Mouse (Mus musculus): ENCODE results near the gene Babam2. TPM values are rescaled to one million over a fixed set of nuclear protein-coding genes. Genes with fewer than 3 reads are reported as not detected.
A peak's percentile ranks its signal among the peaks of the same experiment; 100 is the strongest.

Gene Babam2
- total RNA-seq, 4 experiments from 2014 or later, result 31.2 to 35.8 (median 35.0) TPM

DNA sequence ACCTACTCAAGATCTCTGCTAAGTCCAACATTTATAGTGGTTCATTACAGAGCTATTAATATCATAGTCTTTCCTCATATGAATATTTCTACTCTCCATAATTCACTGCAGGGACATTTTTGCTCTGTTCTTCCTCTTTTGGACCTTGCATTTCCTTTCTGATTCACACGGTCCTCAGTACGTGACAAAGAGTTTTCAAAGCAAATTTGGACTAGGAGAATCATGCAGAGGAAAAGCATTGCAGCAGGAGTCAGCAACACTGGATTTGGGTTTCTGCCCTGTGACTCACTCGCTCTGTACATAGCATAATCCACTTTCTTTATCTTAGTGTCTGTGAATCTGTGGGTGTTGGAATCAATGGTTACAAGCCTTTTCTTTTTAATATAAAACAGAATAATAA lies 184.8 kb downstream of the Babam2 start:
- DNase-seq (ENCODE audit: low spot score), result peak; percentile 35

DNA sequence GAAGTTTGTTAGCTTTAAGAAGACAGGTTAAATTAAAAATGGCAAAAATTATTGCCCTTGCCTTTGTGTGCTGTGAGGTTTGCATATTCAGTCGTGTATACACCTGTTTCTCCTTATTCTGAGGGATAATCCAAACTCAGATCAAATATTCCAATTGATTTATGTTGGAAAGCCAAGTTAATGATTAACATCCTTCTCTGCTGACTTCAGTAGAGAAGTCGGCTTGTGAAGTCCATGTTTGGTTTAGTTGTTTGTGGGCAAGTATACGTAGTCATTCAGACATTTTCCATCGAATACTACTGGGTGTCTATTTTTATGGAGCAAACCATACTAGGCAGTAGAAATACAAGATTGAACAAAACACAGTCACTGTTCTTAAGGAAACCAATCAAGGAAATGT lies 187.5 kb downstream of the Babam2 start:
- no peak for DNase-seq (ENCODE audit: low spot score)

DNA sequence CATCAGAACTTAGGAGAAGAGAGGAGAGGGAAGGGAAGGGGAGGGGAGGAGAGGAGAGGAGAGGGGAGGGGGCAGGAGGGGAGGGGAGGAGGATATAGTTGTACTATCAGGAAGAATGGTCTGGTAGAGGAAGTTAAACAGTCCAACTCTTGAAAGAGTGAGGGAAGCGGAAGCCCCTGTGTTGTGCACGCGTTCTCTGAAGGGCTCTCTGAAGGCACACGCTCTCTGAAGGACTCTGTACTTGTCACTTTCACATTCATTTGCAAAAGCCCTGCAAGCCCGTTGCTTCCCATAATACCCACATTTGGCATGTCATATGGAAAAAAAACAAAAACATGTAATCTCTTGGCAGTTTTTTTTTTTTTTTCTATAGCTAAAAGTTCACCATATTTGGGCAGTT lies 190.1 kb downstream of the Babam2 start:
- DNase-seq (ENCODE audit: low spot score), result no peak

DNA sequence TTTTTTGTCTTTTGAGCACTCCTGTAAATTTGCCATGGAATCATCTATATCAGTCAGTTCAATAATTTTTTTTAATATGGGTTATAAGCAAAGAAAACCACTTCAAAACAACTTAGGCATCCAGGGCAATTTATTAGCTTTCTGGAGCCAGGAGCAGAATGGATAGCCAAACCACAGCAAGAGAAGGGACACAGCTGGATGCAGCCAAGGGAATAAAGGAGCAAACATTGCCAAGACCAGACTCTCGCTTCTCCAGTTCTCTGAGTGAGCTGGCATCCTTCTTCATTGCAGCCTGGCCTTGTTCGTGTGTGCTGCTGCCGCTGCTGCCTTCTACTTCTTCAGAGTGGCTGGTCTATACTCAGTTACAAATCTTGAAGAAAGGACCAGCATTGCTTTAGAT lies 190.9 kb downstream of the Babam2 start:
- DNase-seq (ENCODE audit: low spot score), result no peak

DNA sequence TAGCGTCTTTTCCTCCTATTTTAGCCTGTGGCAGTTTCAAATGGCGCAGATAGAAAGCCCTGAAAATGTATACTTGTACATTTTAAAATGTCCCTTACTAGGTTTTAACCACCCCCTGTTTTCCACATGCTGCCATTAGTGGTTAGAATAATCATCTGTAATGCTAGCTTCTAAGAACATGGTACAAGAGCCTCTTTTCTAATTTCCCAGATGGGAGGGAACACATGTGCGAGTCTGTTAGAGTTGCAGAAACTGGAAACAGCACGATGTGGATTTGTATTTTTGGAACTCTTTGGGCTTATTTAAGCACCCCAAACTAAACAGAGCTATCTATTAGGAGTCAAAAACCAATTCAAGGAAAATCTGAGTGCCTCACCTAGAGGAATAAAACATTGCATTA lies 195.1 kb downstream of the Babam2 start:
- no peak for DNase-seq (ENCODE audit: low spot score)

DNA sequence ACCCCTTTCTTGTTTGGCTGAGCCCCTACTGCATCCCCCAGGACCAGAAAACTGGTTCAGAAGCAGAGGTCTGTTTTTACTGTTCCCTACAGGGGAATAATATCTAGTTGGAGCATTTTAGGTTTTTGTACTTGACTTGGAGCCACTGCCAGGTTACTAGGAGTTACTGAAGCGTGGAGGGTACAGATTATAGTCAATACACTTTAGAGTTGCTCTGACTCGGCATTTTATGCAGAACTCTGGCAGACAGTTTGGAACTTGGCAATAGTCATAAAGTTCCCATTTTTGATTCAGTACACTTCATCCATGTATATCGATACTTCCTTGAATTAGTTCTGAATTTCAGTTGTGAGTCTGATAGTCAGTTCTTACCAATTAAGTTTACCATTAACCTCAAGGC lies 202.4 kb downstream of the Babam2 start:
- no peak for DNase-seq (ENCODE audit: low spot score)

DNA sequence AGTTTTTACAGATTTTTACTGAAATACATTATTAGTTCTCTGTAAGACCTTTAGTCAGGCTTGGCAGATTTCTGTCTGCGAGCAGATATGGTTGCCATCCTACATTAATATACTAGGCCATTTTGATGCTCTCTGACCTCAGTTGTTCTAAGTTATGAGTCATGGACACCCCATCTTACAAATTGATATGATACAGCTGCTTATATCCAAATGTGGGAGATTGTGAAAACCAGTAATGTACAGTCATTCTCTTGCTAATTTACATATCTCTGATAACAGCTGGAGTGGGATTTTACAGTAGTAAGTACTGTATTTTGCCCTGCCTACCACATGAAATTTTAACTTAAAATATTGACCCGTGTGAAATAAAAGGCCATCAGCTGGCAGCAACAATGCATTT lies 204.7 kb downstream of the Babam2 start:
- no peak for DNase-seq (ENCODE audit: low spot score)

DNA sequence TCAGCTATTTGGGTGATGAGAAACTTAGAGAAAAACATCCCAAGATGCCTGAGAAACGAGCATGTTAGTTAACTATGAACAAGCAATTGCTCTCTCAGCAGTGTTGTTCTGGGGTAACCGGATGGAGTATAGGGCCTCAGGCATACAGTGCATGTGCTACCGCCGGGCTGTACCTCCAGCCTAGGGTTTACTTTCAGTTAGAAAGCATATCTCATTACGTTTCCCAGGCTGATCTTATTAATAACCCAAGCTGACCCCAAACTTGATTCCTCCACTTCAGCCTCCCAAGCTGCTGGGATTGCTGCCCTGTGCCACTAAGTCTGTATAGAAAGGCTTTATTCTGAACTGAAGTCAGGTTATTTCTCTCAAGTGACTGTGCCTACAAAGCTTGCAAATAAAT lies 205.4 kb downstream of the Babam2 start:
- no peak for DNase-seq (ENCODE audit: low spot score)

DNA sequence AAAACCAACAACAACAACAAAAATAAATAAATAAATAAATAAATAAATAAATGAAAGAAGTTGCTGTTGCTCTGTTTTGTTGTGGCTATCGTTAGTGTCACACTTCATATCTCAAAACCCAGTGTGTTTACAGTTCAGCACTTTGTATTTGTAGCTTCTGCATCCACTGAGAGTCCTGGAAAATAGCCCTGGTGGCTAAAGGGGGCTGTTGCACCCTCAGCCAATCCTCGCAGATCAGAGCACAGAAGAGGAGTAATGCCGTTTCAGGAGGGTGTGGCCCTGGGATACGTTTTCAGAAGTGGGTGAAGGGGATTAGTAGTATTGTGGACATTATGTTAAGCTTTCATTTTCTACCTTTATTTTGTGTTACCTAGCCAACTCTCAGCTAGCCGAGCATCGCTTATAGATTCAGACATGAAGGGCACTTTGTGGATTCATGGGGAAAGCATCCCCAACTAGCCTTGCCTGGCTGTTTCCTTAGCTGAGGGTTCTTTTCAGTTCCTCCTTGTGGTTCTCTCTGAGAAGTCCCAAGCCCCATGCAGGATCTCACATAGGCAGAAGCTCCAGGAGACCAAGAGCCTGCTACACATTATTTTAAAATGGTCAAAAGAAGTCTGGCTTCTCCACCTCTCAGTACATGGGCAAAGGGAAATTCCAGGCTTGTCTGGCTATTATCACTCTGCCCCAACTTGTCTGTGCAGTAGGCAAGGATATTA lies 207.6 kb downstream of the Babam2 start:
- DNase-seq (ENCODE audit: low spot score), result no peak

DNA sequence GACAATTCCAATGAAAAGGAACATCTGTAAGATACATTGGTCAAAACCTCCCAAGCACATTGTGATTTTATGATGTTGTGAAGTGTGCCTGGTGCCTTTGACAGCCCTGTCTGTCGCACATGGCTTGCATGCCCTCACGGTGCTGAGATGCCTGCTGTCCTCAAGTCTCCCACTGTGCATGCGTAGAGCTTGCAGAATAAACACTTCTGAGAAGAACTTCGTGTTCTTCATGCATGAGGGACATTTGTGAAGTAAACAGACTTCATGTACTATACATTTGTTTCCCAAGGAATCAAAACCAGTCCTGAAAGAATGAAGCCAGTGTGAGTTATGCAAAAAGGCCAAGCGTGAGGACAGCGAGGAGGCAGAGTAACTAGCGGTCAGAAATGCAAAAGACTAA lies 208.3 kb downstream of the Babam2 start:
- no peak for DNase-seq (ENCODE audit: low spot score)

DNA sequence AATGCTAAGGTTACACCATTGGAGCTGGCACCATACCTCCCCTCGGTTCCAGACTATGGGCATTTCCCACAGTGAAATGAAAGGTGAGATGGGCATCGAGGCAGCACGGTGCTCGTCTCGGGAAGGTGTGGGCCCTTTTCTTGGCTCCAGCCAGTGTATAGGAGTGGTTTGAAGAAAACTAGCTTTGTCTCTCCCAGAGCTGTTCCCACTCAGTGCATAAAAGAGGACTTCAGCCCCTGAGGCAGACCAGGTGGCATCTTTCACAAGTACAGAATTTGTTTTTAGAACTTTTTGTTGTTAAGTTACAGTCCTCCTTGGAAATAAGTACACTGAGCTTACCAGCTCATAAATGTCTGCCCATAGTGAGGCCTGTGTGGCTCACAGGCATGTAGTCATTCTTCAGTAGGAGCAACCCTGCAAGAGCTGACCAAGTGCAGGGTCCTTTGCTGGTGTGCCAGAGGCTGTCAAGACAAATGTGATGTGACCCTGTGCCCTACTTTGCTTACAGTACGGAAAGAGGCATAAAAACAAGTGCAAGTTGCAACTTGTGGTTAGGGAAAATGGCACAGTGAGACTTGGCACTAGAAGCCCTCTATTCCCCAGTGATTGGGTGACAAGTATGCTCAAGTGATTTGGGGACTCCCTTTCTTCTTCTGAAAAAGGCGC lies 208.9 kb downstream of the Babam2 start:
- no peak for DNase-seq (ENCODE audit: low spot score)

DNA sequence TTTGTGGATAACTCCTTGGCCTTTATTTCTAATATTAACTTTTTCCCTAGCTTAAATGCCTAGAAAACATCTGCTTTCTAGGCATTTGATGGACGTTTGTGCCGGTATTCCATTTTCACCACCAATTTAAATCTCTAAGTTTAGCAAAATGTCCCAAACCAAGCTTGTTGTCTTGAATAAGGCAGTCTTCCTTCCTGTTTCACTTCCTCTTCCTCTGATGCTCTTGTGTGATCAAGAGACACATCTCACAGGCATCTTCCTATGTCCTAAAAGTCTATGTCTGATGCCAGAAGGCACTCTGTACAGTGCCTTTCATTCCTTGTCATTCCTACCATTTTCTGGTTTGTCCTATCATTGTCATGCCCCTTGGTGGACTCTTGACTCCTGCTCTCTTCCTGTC lies 210.5 kb downstream of the Babam2 start:
- DNase-seq (ENCODE audit: low spot score), result no peak

DNA sequence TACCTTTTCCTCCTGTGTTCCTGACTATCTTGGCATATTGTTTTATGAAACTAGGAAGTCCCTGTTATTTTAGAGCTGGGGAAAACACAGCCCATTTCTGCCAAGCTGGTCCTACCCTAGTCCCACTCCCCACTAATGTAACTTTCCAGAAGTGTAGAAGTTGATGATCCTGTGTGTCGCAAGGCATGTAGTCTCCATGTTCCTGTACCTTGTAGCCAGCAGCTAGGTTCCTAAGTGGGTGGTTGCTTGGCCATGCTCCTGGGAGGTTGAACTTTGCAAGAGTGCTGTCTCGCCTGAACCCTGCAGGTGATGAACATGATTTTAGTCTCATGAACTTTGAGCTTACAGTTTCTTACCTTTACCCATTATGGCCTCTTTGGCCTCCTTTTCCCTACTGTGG lies 211.3 kb downstream of the Babam2 start:
- DNase-seq (ENCODE audit: low spot score), result no peak

DNA sequence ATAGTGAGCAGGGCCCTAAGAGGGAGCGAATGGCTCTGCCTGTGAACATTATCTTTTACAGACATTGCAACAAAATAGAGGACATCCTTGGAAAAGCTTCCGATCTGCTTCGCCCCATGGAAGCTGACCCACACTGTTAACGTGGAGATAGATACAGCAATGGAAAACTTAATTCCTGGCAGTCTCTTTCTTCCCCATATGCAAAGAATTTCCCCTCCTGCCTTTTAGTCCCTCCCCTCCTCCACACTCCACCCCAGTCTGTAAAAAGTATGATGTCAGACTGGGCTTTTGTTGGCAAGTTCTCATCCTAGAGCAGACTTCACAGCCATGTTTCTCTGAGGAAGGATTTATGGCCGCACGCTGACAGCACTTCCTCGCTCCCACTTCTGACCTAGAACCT lies 218.8 kb downstream of the Babam2 start:
- DNase-seq (ENCODE audit: low spot score), result no peak

DNA sequence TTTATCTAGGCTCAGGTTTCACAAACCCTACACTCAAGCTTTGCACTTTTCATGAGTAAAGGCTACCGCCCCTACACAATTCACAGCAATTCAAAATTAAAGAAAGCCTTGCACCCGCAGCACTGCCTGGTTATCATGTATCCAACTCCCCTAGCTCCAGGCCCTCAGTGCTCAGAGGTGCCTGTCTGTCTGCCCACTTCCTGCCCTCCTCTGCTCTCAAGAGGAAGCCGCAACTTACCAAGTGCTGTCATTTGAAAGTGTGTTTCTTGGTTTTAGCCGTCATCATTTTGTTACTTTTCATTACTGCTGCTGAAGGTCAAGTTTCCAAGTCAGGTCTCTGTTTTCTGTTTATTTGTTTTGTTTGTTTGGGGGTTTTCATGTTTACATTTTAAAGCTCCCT lies 221.1 kb downstream of the Babam2 start:
- DNase-seq (ENCODE audit: low spot score), result no peak

DNA sequence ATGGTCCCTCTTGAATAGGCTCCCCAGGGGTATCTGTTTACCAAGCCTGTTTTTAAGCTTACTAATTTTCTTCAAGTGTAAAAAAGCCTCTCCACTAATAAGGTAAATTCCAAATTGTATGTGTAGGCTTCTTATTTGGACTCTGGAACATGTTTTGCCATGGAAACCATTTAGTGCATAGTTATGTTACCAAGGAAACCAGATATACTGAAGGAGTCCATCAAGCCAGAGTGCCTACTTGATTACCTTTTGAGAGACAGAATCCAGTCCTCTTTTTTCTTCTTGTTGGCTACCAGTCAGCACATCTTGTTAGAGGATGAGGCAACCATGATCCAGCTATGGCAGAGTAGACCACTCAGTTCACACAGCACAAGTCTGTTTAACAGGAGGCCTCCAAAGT lies 222.6 kb downstream of the Babam2 start:
- no peak for DNase-seq (ENCODE audit: low spot score)

DNA sequence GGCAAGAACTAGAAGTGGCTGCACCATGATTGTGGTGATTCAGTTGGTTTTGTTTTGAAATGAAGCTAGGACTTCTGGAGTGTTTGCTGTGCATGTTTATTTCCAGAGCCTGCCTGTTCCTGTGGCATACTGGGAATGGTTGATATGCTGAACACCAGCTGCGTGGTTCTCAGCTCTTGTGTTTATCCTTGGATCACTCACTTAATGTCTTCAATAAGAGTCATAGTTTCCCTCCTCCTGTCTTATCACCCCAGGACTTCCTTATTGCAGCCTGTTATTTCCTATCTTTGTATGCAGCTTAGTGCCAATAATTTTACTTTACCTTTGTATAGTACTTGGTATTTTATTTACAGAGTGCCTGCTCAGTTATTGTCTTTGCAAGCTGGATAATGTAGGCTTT lies 223.4 kb downstream of the Babam2 start:
- no peak for DNase-seq (ENCODE audit: low spot score)

DNA sequence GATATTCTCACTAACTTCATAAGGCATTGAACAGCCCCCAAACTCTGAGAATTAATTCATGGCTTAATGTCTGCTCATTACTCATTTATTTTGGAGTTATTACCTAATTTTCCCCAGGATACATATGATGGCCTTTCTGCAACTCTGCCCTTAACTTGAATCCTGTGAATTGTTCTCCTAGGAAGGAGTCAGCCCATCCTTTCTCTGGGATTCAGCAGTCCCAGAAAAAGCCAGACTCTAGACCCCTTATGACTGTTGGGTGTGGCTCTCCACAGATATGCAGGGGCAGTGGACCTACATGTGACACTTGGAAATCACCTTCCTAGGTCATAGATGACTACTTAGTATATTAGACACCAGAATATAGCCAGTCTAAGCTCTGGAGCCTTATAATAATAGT lies 226.6 kb downstream of the Babam2 start:
- DNase-seq (ENCODE audit: low spot score), result no peak

DNA sequence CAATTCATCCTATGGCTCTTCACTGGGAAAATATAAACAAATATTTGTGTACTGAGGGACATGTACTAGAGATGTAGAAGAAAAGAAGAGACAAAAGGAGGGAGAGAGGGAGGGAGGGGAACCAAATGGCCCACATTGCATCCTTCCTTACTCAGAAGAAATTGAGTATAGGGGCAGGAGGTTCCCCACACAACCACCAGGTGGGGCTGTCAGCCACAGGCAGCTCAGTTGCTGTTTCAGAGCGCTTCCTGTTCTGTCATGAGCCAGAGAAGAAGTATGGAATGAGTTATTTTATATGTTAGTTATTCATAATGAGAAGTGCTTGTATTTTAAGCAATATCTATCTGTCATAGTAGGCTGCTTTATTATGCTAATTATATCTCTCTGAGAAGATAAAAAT lies 229.1 kb downstream of the Babam2 start:
- DNase-seq (ENCODE audit: low spot score), result no peak

DNA sequence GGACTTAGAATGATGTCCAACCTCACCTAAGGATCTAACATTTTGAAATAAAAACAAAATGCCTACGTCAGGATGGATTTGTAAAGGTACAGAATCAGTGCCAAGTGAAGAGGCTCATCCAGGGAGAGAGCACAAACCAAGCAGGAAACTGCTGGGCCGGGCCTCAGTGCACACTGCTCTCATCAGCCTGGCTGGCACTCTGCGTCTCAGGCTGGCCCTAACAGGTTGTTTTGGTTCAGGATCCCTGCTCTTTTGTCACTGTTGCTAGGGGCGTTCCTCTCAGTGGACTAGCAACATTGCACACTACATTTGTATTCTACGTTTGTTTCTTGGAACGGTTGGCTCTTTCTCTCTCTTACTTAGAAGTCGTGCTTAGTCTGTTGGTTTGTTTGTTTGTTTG lies 231.5 kb downstream of the Babam2 start:
- no peak for DNase-seq (ENCODE audit: low spot score)

DNA sequence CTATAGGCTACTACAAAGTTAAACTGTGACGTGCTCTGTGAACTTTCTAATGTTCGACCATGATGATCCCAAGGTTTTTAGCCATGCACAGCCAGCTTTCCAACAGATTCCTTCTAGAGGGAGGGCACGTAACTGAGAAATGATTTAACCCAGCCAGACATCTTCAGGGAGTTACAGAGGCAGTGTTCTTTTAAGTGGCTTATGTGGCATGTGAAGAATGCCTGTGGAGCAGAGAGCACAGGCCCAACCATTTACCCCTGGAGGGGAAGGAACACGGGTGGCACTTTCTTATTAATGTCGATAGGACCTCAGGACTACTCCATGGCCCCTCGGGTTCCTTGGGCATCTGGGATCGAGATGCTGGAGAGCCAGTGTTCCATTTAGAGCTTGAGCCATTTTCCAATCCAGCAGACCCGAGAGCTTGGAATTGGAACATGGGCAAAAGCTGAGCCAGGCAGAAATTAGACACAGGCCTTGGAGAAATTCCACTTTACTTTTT lies 233.7 kb downstream of the Babam2 start:
- DNase-seq (ENCODE audit: low spot score), result no peak

DNA sequence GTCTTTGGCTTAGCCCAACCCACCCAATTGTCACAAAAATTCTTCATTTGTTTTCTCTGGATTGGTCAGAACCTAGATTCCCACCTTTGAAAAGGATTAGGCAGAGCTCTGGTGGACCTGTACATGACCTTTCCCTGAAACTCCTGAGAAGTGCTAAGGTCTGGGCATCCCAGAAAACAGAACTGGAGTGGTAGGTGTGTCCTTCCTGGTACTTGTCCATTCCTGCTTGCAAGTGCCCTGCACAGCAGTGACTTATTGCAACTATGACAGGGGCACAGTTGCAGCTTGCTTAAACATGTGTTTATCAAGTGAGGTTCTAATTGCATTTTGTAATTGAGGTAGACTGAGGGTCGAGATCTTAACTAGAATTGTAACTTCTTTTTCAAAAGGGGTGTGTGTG lies 234.2 kb downstream of the Babam2 start:
- DNase-seq (ENCODE audit: low spot score), result no peak

DNA sequence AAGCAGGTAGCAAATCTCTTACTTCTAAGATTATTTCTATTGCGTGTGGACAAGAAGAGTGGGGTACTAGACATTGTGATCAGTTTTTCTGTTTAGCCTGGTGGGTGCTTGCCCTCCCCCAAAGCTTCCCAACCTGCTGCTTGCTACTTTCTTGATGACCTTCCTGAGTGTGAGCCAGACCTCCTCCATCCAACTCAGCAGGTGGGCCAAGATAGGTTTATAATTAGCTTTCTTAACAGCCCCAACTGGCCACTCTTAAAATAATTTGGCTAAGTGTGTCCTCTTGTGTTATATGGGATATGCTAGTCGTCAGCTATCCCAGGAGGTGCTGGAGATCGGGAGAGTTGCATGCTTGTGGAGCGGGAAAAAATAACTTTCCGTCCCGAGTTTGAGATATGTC lies 235.8 kb downstream of the Babam2 start:
- DNase-seq (ENCODE audit: low spot score), result peak; percentile 26

DNA sequence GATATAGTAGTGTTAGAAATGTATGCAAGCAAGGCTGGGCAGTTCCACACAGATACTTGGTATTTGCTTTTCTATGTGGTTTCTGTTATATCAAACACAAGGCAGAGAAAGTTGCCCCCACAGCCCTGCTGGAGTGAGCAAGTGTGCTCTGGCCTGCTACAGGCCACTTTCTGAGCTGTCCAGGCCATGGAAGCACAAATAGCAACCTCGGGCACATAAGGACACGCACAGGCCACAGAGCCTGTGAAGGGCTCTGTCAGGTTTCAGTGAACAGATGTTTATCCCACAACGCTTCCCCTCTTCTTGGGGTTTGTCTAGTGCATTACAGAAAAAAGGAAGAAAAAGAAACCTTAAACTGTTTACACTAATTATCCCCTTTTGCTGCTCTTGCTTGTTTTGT lies 236.9 kb downstream of the Babam2 start:
- no peak for DNase-seq (ENCODE audit: low spot score)
